Mouse (Mus musculus) liver, embryonic 14.5 days (tissue): Measurements from ENCODE around the gene Arhgef7. TPM values are rescaled to one million over a fixed set of nuclear protein-coding genes. Genes with fewer than 3 reads are reported as not detected.

Source experiments
- ATAC-seq: fragments of 200-750 bp; cut with Nextera tagmentation; 2 replicates; pipeline ENCODE4 v1.8.0; 2017; ENCODE audit warnings: moderate number of reproducible peaks, mild to moderate bottlenecking, moderate library complexity; ENCODE audit not compliant: insufficient read depth
- DNase-seq, 3 experiments: peaks; one replicate each; pipeline ENCODE4 v3.0.0-alpha.2; 2012 to 2013; ENCODE audit warnings: low read depth in 3 of 3, low spot score in 3 of 3
- H3K27ac ChIP-seq: fragments of 300-500 bp; sonication (generic); 2 replicates; pipeline ENCODE4 v1.5.1; 2014; ENCODE audit warnings: moderate library complexity, mild to moderate bottlenecking, control low read depth, inconsistent platforms
- H3K27me3 ChIP-seq: fragments of 300-500 bp; sonication (generic); 2 replicates; pipeline ENCODE4 v1.6.1; 2014; ENCODE audit warnings: mild to moderate bottlenecking, low read length, moderate library complexity; ENCODE audit not compliant: control insufficient read depth, insufficient read depth
- H3K36me3 ChIP-seq: fragments of 300-500 bp; sonication (generic); replicated peaks from 2 replicates; pipeline ENCODE4 v1.6.1; 2014; ENCODE audit warnings: low read depth; ENCODE audit not compliant: control insufficient read depth, insufficient read depth
- H3K4me1 ChIP-seq, 2 experiments: fragments of 200-500 bp in 1 of 2; fragments of 300-500 bp in 1 of 2; sonication (generic) in 1 of 2; replicated peaks; 2 replicates each; pipeline ENCODE4 v1.6.1; 2012 to 2014; ENCODE audit warnings: antibody characterized with exemption in 1 of 2, inconsistent platforms in 1 of 2, low read length in 1 of 2; ENCODE audit not compliant: control insufficient read depth in 2 of 2, insufficient read depth in 2 of 2
- H3K4me2 ChIP-seq: fragments of 300-500 bp; sonication (generic); 2 replicates; pipeline ENCODE4 v1.6.1; 2014; ENCODE audit warnings: low read depth, mild to moderate bottlenecking, control low read depth, moderate library complexity
- H3K4me3 ChIP-seq, 2 experiments: fragments of 200-500 bp in 1 of 2; fragments of 300-500 bp in 1 of 2; sonication (generic) in 1 of 2; 2 replicates each; pipeline ENCODE4 v1.5.1; 2012 to 2014; ENCODE audit warnings: low read depth in 2 of 2, low read length in 2 of 2, mild to moderate bottlenecking in 2 of 2, control low read depth in 1 of 2, inconsistent platforms in 1 of 2, moderate library complexity in 1 of 2; ENCODE audit not compliant: insufficient read depth in 1 of 2
- H3K9ac ChIP-seq: fragments of 300-500 bp; sonication (generic); replicated peaks from 2 replicates; pipeline ENCODE4 v1.6.1; 2014; ENCODE audit warnings: mild to moderate bottlenecking, control low read depth, moderate library complexity
- H3K9me3 ChIP-seq: fragments of 300-500 bp; sonication (generic); 2 replicates; pipeline ENCODE4 v1.6.1; 2016; ENCODE audit warnings: low read length, mixed read lengths; ENCODE audit not compliant: control insufficient read depth
- CTCF ChIP-seq: IDR thresholded peaks from 2 replicates; pipeline ENCODE4 v1.5.1; 2016; ENCODE audit warnings: antibody characterized with exemption, low read depth, control low read depth
- EP300 ChIP-seq: IDR thresholded peaks from 2 replicates; pipeline ENCODE4 v1.6.1; 2016; ENCODE audit warnings: antibody characterized with exemption, low read depth
- WGBS: fragments of 180-500 bp; shearing (Covaris S2); extraction: QIAGEN DNeasy Blood & Tissue Kit; methylation state at CpG from one replicate; pipeline ENCODE4 v1.1.7; 2014; ENCODE audit not compliant: insufficient replicate concordance; 5-methylcytosine and 5-hydroxymethylcytosine counted together
- polyA plus RNA-seq, 2 experiments: library from polyadenylated mRNA; depleted of rRNA in 1 of 2; stranded (reverse) in 1 of 2; unstranded in 1 of 2; fragments of >200 nt; fragmentation: Nextera tagmentation in 1 of 2; extraction: Ambion mirVana in 1 of 2; gene quantifications; 2 replicates each; pipeline versions ENCODE4 v1.2.1 to v1.2.3; 2012 to 2014

The Arhgef7 gene
- polyA plus RNA-seq, 2 experiments, result 6.5 to 7.0 TPM

GRCm38 (mm10) chr8:11704716-11705420 is 22.7 kb upstream of the Arhgef7 start:
- Histone ChIP-seq H3K4me1 (peaks cover 0 to 8% of the 10 kb centered on the region in 2 experiments; a peak in 2 of 4 replicates), H3K4me3 (no peak overlapping the region), H3K36me3 (no peaks in the 10 kb centered on the region), H3K27ac (no peak overlapping the region), H3K9me3 (no peaks in the 10 kb centered on the region), H3K27me3 (no peaks in the 10 kb centered on the region), H3K4me2 (no peak overlapping the region), H3K9ac (no peak overlapping the region)
- ATAC-seq (no peak), DNase-seq (no peak)
- 43% methylated on average over 6 of the region's 6 CpGs for WGBS
- TF ChIP-seq CTCF (no peak), EP300 (no peak)

GRCm38 (mm10) chr8:11705818-11706217 is 21.7 kb upstream of the Arhgef7 start:
- Histone ChIP-seq H3K9me3 (no peaks in the 10 kb centered on the region), H3K4me1 (peaks cover 0 to 9% of the 10 kb centered on the region in 2 experiments; a peak in 2 of 4 replicates), H3K4me3 (no peak overlapping the region), H3K27ac (no peak overlapping the region), H3K9ac (no peak overlapping the region), H3K4me2 (no peak overlapping the region), H3K27me3 (no peaks in the 10 kb centered on the region), H3K36me3 (no peaks in the 10 kb centered on the region)
- no peak for ATAC-seq
- no peak for TF ChIP-seq EP300
- no peak for TF ChIP-seq CTCF
- no peak for DNase-seq
- WGBS, result 72% methylated on average over 12 of the region's 12 CpGs

- H3K27ac ChIP-seq, result no peak overlapping the region
- DNase-seq (no peak), ATAC-seq (no peak)
- H3K9ac ChIP-seq, result no peak overlapping the region
- no peak overlapping the region for H3K4me3 ChIP-seq
- TF ChIP-seq CTCF, result no peak
- TF ChIP-seq EP300, result no peak
- WGBS, result 27% methylated on average over 3 of the region's 3 CpGs
- H3K9me3 ChIP-seq, result no peaks in the 10 kb centered on the region
- H3K4me2 ChIP-seq, result no peak overlapping the region
- H3K36me3 ChIP-seq, result no peaks in the 10 kb centered on the region
- H3K4me1 ChIP-seq, result peaks cover 0 to 14% of the 10 kb centered on the region in 2 experiments; a peak in 2 of 4 replicates
- H3K27me3 ChIP-seq, result no peaks in the 10 kb centered on the region
Observed at GRCm38 (mm10) chr8:11707701-11708100, 19.8 kb upstream of the Arhgef7 start.

GRCm38 (mm10) chr8:11708815-11709214 is 18.7 kb upstream of the Arhgef7 start:
- H3K27ac ChIP-seq, result no peak overlapping the region
- H3K4me1 ChIP-seq, result peaks cover 0 to 14% of the 10 kb centered on the region in 2 experiments; a peak in 2 of 4 replicates
- DNase-seq (no peak), ATAC-seq (no peak)
- no peaks in the 10 kb centered on the region for H3K9me3 ChIP-seq
- no peaks in the 10 kb centered on the region for H3K27me3 ChIP-seq
- no peak overlapping the region for H3K9ac ChIP-seq
- TF ChIP-seq EP300 (no peak), CTCF (no peak)
- no peak overlapping the region for H3K4me3 ChIP-seq
- WGBS, result 38% methylated on average over 2 of the region's 2 CpGs
- H3K36me3 ChIP-seq, result no peaks in the 10 kb centered on the region
- H3K4me2 ChIP-seq, result no peak overlapping the region

GRCm38 (mm10) chr8:11709542-11709941 is 18.0 kb upstream of the Arhgef7 start:
- no peak for TF ChIP-seq CTCF
- TF ChIP-seq EP300, result no peak
- WGBS, result 48% methylated on average over 3 of the region's 3 CpGs
- no peaks in the 10 kb centered on the region for H3K9me3 ChIP-seq
- H3K36me3 ChIP-seq, result no peaks in the 10 kb centered on the region
- peaks cover 0 to 14% of the 10 kb centered on the region in 2 experiments; a peak in 2 of 4 replicates for H3K4me1 ChIP-seq
- no peak overlapping the region for H3K27ac ChIP-seq
- no peak for DNase-seq
- no peak overlapping the region for H3K4me3 ChIP-seq
- no peak overlapping the region for H3K9ac ChIP-seq
- ATAC-seq, result no peak
- no peak overlapping the region for H3K4me2 ChIP-seq
- H3K27me3 ChIP-seq, result no peaks in the 10 kb centered on the region
